Mouse (Mus musculus) spleen, adult 2 months (tissue): ENCODE results near the gene Gpbp1.

ENCODE experiments used
- CTCF ChIP-seq: fragments of 200-500 bp; IDR thresholded peaks from 2 replicates; pipeline ENCODE4 v1.5.1; 2011; ENCODE audit warnings: mild to moderate bottlenecking, inconsistent platforms; ENCODE audit not compliant: insufficient read depth, insufficient read length, insufficient replicate concordance; ENCODE audit errors: extremely low read depth
- POLR2A ChIP-seq: fragments of 200-500 bp; IDR thresholded peaks from 2 replicates; pipeline ENCODE4 v1.6.1; 2011; ENCODE audit warnings: low read depth, low read length, inconsistent platforms

DNA sequence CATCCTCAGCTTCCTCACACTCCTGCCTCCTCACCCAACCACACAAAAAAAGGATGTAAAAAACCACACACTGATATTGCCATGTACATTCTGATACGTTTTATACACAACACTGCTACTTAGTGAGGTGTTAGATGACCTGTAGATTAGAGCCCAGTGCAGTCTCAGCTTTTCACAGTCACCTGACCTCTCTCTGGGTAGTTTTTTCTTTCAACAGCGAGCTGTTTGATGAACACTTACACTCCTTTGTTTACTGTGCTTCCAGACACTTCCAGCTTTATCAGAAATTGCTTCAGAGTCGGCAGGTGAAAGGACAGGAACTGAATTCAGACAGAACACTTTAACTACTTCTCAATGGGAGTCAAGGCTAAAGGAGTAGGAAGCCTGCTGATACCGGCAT, 30.5 kb upstream of the Gpbp1 start:
- no peak for TF ChIP-seq POLR2A
- no peak for TF ChIP-seq CTCF
